Mouse (Mus musculus): Measurements from ENCODE around the gene Il13.
A peak's percentile ranks its signal among the peaks of the same experiment; 100 is the strongest.

The Il13 gene

GRCm38 (mm10) chr11:53634556-53634955 is at the start of gene Il13:
Gene Il13 (minus strand): TSS chr11:53634702.
- DNase-seq (ENCODE audit: low spot score) = no peak

DNA sequence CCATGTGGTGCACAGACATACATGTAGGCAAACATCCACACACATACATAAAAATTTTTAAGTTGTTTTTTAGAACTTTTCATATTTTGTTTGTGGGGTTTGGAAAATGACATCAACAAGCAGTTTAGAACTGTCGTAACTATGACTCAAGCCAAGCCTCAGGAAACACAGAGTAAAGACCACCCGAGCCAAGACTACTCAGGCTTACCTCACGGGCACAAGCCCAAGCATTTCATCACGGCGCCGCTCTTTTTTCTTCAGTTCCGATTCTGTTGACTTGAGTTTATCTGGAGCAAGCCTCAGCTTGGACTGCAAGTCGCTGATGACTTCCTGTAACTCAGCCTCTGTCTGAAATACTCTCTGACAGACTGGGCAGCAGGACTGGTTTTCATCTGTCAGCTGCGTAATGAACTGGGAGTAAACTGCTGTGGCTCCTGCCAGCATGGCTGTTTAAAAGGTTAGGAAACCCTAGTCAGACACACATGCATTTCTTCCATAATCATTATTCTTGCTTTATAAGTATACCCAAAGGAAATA is 48.6 kb upstream of the Il13 start:
- DNase-seq (ENCODE audit: low spot score) = no peak

- DNase-seq (ENCODE audit: low spot score) = no peak
Observed at GRCm38 (mm10) chr11:53682170-53682569, 47.7 kb upstream of the Il13 start.

DNA sequence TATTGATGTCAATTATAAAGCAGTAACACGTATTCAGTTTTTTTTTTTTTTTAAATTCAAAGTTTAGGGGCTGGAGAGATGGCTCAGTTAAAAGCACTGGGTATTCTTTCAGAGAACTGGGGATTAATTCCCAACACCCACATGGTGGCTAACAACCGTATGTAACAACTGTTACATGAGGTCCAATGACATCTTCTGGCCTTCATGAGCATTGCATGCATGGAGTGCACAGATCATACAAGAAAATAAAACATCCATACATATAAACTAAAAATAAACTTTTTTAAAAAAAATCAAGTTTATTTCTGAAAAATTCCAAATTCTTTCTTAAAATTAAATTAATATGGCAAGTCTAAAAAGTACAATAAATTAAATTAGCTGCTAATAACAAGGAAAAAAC is 47.2 kb upstream of the Il13 start:
- no peak for DNase-seq (ENCODE audit: low spot score)

DNA sequence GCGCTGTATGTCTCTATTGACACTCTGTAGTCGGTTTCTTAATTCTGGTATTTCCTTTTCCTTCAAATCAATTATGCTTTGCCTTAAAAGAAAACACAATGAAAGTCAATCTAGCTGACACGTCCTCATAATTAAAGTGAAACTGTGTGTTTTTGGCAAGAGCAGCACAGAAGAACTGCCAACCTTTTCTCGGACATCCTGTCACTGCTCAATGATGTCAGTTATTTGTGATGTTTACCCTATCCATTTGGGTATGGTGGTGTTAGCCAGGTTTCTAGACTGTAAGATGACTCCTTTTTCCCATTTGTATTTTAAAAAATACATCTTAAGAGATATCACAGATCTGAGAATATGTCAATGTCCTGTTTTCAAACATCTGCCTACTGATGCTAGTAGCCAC is 45.6 kb upstream of the Il13 start:
- no peak for DNase-seq (ENCODE audit: low spot score)

GRCm38 (mm10) chr11:53671414-53671813 is 36.9 kb upstream of the Il13 start:
- DNase-seq (ENCODE audit: low spot score) = no peak

DNA sequence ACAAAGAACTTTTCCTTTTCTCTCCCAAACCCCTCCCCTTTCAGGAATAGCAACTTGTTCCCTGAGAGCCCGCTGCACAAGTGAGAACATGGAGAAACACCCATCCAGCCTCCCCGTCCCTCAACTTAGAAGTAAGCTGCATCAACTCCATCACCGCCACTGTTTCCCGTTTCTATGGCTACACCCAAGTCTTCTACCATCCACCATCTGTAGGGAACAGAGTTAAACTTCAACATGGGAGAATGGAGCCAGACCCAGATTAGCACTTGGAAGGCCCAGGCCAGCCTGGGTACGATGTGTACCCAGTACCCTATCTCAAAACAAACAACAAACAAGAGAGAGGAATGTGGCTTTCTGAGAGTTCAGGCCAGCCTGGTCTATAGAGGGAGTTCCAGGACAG is 29.6 kb upstream of the Il13 start:
- no peak for DNase-seq (ENCODE audit: low spot score)

DNA sequence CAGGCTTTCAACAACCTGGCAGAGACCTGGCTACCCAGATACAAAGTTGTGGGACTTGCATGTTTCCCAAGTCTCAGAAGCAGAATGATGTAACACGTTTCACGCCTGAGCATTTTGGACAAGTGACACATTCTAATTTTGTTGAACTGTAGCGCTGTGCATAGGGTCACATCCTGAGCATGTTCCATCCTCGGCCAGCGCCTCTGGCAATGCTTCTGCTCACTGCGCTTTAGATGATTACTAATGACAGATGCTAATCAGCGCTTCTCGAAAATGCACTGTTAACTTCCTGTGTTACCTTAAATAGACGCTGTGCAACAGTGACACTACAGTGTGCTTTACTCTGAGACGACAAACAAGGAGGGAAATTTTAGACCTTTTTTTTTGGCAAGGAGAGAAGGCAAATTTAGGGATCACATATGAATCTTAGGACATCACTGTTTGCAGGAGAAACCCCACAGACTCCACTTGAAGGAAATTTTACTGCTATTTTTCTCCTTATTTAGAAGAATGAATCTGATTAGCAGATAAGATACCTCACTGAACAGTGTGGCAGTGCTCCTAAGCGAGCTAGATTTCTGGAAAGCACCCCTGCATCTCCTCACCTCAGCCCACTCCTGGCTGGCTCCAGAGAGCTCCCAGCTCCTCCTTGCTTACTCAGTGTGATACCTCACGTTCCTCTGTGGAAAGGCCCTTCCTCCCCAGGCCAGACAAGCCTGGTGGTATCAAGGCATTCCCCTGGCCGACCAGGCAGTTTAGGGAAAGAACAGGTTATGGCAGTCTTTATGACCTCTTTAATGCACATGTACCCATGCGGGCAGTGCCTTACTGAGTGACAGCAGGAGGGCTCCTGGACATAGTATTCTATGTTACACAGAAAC is 28.5 kb upstream of the Il13 start:
- DNase-seq (ENCODE audit: low spot score) = no peak

GRCm38 (mm10) chr11:53657828-53658227 is 23.3 kb upstream of the Il13 start:
- DNase-seq (ENCODE audit: low spot score) = no peak

- no peak for DNase-seq (ENCODE audit: low spot score)
Observed at GRCm38 (mm10) chr11:53657381-53657780, 22.9 kb upstream of the Il13 start.

DNA sequence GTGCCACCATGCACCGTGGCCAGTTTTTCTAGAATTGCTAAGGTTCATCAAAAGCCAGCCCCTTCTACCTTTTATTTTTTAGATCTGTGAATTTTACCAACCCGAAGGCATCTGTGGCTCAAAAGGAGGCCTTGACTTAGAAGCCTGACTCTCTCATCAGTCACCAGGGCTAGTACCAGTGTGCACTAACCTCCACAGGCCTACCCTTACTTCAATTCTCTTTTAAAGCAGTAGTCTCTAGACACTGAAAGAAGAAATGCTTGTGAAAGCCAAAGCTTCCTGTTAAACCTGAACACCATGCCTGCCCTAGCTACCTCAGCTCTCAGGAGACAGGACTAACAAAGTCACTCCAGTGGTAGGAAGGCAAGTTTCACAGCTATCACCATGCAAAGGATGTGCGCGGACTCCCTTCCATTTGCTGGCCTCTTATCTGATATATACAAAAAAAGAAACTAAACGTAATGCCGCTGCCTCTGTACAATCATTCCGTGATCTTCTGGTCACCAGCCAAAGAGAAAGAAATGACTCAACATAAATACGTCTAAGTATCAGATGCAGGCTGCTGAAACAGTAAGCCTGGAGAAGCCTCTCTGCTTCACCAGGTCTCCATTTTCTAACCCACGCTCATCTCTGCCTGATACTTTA is 22.2 kb upstream of the Il13 start:
- no peak for DNase-seq (ENCODE audit: low spot score)

DNA sequence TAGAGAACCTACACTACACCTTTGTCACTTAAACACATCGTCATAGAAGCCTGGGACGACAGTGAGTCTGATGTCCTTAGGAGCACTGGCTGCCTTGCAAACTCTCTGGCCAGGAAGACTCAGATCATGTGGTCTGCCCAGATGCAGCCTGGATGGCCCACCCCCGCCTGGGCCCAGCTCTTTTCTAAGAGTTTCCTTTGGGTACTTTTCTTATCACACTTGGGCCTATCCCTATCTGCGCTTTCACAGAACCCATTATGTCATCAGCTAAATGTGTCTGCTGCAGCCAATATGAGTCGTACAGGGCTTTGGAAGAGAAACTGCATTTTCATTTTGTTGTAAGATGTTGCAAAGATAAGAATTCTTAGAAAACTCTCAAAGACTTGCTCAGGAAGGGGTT is 20.5 kb upstream of the Il13 start:
- DNase-seq (ENCODE audit: low spot score) = no peak

DNA sequence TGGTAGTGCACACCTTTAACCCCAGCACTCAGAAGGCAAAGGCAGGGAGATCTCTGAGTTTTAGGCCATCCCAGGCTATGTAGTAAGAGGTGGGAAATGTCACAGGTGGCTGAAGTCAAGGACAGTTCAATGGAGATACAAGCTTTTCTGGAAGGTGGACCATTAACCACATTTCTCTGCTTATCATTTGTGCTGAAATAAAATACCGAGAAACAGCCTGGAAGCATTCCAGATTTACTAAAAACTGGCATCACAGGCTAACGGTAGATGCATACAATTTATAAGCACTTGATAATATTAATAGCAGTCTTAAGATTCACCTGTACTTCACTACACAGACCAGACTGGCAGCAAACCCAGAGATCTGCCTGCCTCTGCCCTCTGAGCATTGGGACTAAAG is 17.9 kb upstream of the Il13 start:
- DNase-seq (ENCODE audit: low spot score) = no peak

DNA sequence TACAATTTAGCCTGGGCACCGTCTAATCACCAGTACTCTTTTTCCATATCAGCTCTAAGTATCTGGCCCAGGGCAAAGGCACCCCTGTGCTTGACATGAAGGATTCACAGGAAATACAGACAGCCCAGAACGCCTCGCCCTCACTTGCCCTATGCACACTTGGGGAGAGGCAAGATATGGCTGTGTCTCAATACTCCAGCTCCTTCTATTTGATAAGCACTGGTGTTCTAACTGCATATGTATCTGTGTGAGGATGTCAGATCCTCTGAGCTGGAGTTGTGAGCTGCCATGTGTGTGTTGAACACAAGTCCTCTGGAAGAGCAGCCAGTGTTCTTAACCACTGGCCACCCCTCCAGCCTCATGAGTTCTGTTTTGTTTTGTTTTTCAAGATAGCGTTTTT is 16.9 kb upstream of the Il13 start:
- DNase-seq (ENCODE audit: low spot score) = no peak

DNA sequence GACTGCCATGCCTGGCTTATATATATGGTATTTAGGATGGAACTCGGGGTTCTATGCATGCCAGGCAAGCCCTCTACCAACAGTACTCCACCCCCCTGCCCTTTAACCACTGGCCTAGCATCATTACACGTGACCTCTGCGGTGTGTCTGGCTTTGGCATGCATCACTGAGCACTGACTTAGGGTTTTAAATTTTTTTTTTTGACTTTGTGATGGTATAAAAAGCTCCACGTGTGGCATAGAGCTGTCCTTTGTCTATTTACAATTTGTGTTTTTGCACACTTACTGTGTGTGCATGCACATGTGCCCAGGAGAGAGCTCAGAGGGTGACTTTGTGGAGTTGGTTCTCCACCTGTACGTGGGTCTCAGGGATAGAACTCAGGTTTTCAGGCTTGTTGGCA is 9.5 kb upstream of the Il13 start:
- DNase-seq (ENCODE audit: low spot score) = no peak

DNA sequence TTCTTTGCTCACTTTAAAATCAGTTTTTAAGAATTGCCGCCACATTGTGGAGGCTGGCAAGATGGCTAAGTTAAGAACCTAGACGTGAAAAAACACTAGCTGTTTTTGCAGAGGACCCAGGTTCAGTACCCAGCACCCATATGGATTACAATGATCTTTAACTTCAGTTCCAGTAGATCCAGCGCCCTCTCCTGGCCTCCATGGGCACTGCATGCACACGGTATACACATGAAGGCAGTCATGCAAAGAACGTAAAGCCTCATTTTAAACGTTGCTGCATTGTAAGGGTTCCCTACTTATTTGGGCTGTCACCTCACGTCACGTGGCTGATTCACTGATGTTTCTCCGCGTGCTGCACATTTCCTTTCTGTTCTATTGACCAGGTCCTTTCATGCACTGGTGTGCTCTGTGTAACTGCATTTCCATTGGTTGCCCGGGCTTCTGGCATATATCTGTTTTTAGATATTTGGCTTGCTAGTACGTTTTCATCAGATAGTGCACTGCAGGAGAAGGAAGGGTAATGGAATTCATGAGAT is 8.3 kb upstream of the Il13 start:
- peak; percentile 59 for DNase-seq (ENCODE audit: low spot score)

DNA sequence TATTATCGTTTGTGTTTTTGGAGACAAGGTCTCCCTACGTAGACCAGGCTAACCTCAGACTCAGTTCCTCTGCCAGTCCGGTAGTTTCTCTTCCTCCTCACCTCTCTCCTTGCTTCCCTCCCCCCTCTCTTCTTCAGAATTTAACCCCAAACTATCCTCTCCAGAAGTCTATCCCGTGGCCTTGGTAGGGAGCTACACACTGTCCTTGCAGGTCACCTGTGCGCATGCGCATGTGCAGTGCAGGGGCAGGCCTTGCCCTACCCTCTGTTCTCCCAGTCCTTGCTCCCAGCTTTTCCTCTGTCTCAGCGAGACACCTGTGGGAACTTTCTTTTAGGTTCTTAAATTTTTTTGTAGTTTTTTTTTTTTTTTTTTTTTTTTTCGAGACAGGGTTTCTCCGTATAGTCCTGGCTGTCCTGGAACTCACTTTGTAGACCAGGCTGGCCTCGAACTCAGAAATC is 3.3 kb upstream of the Il13 start:
- no peak for DNase-seq (ENCODE audit: low spot score)

- no peak for DNase-seq (ENCODE audit: low spot score)
Observed at GRCm38 (mm10) chr11:53637046-53637802, 2.7 kb upstream of the Il13 start.

DNA sequence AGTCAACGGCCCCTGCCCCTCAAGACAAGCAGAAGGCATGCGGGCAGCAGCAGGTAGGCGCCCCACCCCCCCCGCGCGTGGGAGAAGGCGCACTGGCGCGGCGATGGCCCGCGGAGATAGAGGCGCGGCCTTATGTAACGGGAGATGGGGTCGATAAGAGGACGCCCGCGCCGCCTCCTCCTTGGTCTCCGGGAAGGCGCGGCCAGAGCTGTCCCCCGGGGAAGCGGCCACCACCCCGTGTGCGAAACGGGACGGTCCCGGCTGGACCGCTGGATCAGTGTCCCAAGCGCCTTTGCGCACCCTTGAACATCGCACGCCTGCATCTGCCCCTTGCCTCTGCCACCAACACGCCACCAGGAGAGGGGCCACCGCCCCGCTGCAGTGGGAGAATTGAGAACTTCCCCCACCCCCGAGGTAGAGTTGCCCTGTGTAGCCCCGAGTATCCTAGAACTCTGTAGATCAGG is 1.7 kb upstream of the Il13 start:
- DNase-seq (ENCODE audit: low spot score) = peak; percentile 54

DNA sequence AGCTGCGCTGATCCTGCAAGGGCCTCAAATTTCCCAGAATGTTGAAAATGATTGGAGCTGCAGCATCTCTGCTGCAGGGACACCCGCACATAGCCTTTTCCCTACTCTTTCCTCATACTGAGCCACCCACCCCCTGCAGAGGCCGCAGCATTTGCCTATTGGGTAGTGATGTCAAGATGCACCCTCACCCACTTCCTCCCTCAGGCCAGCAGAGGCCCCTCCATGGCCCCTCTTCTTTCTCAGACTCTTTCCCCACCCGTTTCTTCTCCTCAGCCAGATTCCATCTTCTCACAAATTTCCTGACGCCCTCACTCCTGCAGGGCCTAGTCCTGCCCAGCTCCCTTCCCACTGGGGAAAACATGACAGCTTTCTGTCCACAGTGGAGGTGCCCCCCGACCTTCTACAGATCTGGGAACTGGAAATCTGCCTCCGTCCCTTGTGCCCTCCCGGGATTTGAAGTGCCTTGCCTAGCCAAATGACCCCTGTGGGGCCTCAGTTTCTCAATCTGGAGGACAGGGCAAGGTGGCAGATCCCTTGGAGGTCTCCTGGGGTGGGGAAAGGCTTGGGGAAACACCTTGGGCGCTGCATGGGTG is 1.2 kb upstream of the Il13 start:
- no peak for DNase-seq (ENCODE audit: low spot score)

- DNase-seq (ENCODE audit: low spot score) = no peak
Observed at GRCm38 (mm10) chr11:53633644-53634043, 858 bp downstream of the Il13 start.
